Mouse (Mus musculus): Measurements from ENCODE around the gene Apopt1.

DNA sequence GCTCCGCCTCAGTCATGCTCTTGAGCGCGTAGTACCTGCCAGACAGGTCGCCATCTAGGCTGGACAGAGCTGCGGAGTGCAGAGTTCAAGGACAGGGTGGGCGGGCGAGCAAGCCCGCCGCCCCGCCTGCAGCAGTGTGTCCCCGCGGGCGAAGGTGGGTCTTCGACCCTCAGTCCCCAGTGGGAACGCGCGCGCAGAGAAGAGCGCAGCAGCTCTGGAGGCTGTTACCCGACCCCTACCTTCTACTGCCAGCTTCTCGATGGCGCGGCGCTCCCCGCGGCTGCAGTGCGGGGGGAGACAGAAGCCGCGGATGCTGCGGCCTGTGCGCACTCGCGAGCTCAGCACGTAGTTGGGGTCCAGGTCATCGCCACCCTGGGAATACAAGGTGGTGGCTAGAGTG, 42.1 kb upstream of the Apopt1 start:
- no peak for TF ChIP-seq POLR2A (IDR thresholded peaks at IDR 0.05; ENCODE audit: low read depth, low read length)
- no peak for TF ChIP-seq CTCF (IDR thresholded peaks at IDR 0.05; ENCODE audit: borderline replicate concordance, insufficient read depth, low read length)
